In genomic region chr4:46198064-46198463, GRCm38 (mm10) we compare ENCODE assay signal across 19 mouse cellular contexts. TPM values are rescaled to one million over a fixed set of nuclear protein-coding genes. Genes with fewer than 3 reads are reported as not detected.
A peak's percentile ranks its signal among the peaks of the same experiment; 100 is the strongest.
DNase-seq lines count a peak whose midpoint lies in the region; ATAC-seq and TF ChIP-seq lines count a peak whose summit lies in the region.
"Had no signal": no experiment of that assay in that cellular context is flagged by ENCODE, and none has a peak within 500 bp of the region (broad histone marks: within the 10 kb centered on the region; RNA-seq: fewer than 3 reads in every experiment).

No protein-coding gene starts in this region.

- H3K4me2 ChIP-seq in stomach, embryonic 16.5 days (ENCODE audit: low read depth, low read length) = no peak overlapping the region
- H3K4me2 ChIP-seq: embryonic facial prominence, embryonic 12.5 days; forebrain, embryonic 13.5 days; forebrain, embryonic 15.5 days had no signal

- no peak for ATAC-seq in stomach, embryonic 16.5 days (ENCODE audit: insufficient read depth, low FRiP score)
- ATAC-seq in CD4-positive, CD25-positive, alpha-beta regulatory T cell, adult 4 months = no peak
- ATAC-seq in monocyte, adult 5-6 weeks (replicated peaks; ENCODE audit: insufficient number of reproducible peaks, low FRiP score, low TSS enrichment, poor library complexity, severe bottlenecking) = no peak
- ATAC-seq: activated CD4-positive, CD25-positive, alpha-beta regulatory T cell, adult 4 months; forebrain, embryonic 13.5 days; forebrain, embryonic 15.5 days; forebrain, postnatal 0 days; Patski had no signal

- no peak overlapping the region for H3K27ac ChIP-seq in cerebellum, adult 2 months (ENCODE audit: insufficient read depth, low read length)
- H3K27ac ChIP-seq in stomach, embryonic 16.5 days (ENCODE audit: low read length) = peak overlapping the region; percentile 66
- H3K27ac ChIP-seq: embryonic facial prominence, embryonic 10.5 days; embryonic facial prominence, embryonic 12.5 days; forebrain, embryonic 13.5 days; forebrain, embryonic 15.5 days had no signal

- no peak for TF ChIP-seq POLR2A in cerebellum, adult 2 months (IDR thresholded peaks at IDR 0.05; ENCODE audit: borderline replicate concordance, insufficient read depth, low read length)

- H3K27me3 ChIP-seq in cerebellum, adult 2 months (ENCODE audit: control insufficient read depth, insufficient read depth, low read length) = no peaks in the 10 kb centered on the region
- H3K27me3 ChIP-seq in stomach, embryonic 16.5 days (ENCODE audit: control insufficient read depth, insufficient read depth, low read length) = no peaks in the 10 kb centered on the region
- H3K27me3 ChIP-seq: Patski had no signal

- H3K9me3 ChIP-seq in stomach, embryonic 16.5 days (replicated peaks; ENCODE audit: control insufficient read depth, low read length) = no peaks in the 10 kb centered on the region
- H3K9me3 ChIP-seq: embryonic facial prominence, embryonic 10.5 days; embryonic facial prominence, embryonic 12.5 days; forebrain, embryonic 13.5 days; forebrain, embryonic 15.5 days had no signal

- TF ChIP-seq CTCF in cerebellum, adult 2 months (IDR thresholded peaks at IDR 0.05; ENCODE audit: borderline replicate concordance, insufficient read depth, low read depth, low read length) = no peak

- peak; percentile 12 for DNase-seq in cerebellum, adult 11-12 months
- DNase-seq in cerebellum, adult 2 months = no peak
- DNase-seq: adrenal gland, adult 8-10 months; adrenal gland, postnatal 14 days; adrenal gland, postnatal 36 days; B cell, adult 2 months; cerebellum, adult 18-20 months; cerebellum, postnatal 10 days; cerebellum, postnatal 25 days; forebrain, postnatal 0 days had no signal

- peaks cover 6% of the 10 kb centered on the region; the same call in 1 of the 2 replicates for H3K4me1 ChIP-seq in cerebellum, adult 2 months (ENCODE audit: control insufficient read depth, insufficient read depth, low read length)
- H3K4me1 ChIP-seq in stomach, embryonic 16.5 days (ENCODE audit: control insufficient read depth, insufficient read depth, low read length) = peaks cover 19% of the 10 kb centered on the region

- no peaks in the 10 kb centered on the region for H3K36me3 ChIP-seq in stomach, embryonic 16.5 days (ENCODE audit: control insufficient read depth, insufficient read depth, low read length)
- H3K36me3 ChIP-seq: embryonic facial prominence, embryonic 10.5 days; embryonic facial prominence, embryonic 12.5 days; forebrain, embryonic 15.5 days had no signal

- H3K9ac ChIP-seq in stomach, embryonic 16.5 days (ENCODE audit: low read length) = no peak overlapping the region
- H3K9ac ChIP-seq: embryonic facial prominence, embryonic 12.5 days; forebrain, embryonic 13.5 days; forebrain, embryonic 15.5 days; forebrain, postnatal 0 days had no signal

- no peak overlapping the region for H3K4me3 ChIP-seq in cerebellum, adult 2 months (replicated peaks; ENCODE audit: insufficient read depth, low read depth, low read length)
- no peak overlapping the region for H3K4me3 ChIP-seq in stomach, embryonic 16.5 days (replicated peaks; ENCODE audit: low read length)
- H3K4me3 ChIP-seq: embryonic facial prominence, embryonic 10.5 days; embryonic facial prominence, embryonic 12.5 days; forebrain, embryonic 13.5 days; forebrain, embryonic 15.5 days had no signal

- 71% methylated on average over 5 of the region's 5 CpGs for WGBS in cerebellum, adult 2 months
- WGBS in stomach, embryonic 16.5 days = 65% methylated on average over 5 of the region's 5 CpGs

RNA-seq across cellular contexts. Expression of gene Xpa, which starts 2.0 kb away (rescaled TPM):
- polyA plus RNA-seq in cerebellum, adult 2 months (2012; rRNA removed) = 28.9 and 30.4 TPM in 2 replicates
- polyA plus RNA-seq in stomach, embryonic 16.5 days (2015; fragmentation: Nextera tagmentation; extraction: Ambion mirVana) = 18.0 and 20.8 TPM in 2 replicates
- 10 to 100 TPM; 13.3 to 16.8 TPM for polyA plus RNA-seq in CD4-positive, CD25-positive, alpha-beta regulatory T cell, adult 4 months (2017; shearing (Covaris generic))
- total RNA-seq in monocyte, adult 5-6 weeks (2017) = 71.4 to 82.4 TPM (median 75.9 TPM) in 3 replicates

RNA-seq across cellular contexts. Expression of gene Tstd2, which starts 59.6 kb away (rescaled TPM):
- 15.4 and 16.2 TPM in 2 replicates for polyA plus RNA-seq in cerebellum, adult 2 months (2012; rRNA removed)
- 32.7 and 36.4 TPM in 2 replicates for polyA plus RNA-seq in stomach, embryonic 16.5 days (2015; fragmentation: Nextera tagmentation; extraction: Ambion mirVana)
- 10 to 100 TPM; 31.1 to 32.8 TPM for polyA plus RNA-seq in CD4-positive, CD25-positive, alpha-beta regulatory T cell, adult 4 months (2017; shearing (Covaris generic))
- 21.9 to 27.7 TPM (median 27.7 TPM) in 3 replicates for total RNA-seq in monocyte, adult 5-6 weeks (2017)

RNA-seq across cellular contexts. Expression of gene Ncbp1, which starts 59.7 kb away (rescaled TPM):
- polyA plus RNA-seq in cerebellum, adult 2 months (2012; rRNA removed) = 50.8 and 61.2 TPM in 2 replicates
- 59.8 and 61.1 TPM in 2 replicates for polyA plus RNA-seq in stomach, embryonic 16.5 days (2015; fragmentation: Nextera tagmentation; extraction: Ambion mirVana)
- polyA plus RNA-seq in CD4-positive, CD25-positive, alpha-beta regulatory T cell, adult 4 months (2017; shearing (Covaris generic)) = 10 to 100 TPM; 37.0 to 44.2 TPM
- total RNA-seq in monocyte, adult 5-6 weeks (2017) = 39.7 to 57.5 TPM (median 45.6 TPM) in 3 replicates
